Mouse (Mus musculus): ENCODE results near the gene Ror1.

The Ror1 gene

DNA sequence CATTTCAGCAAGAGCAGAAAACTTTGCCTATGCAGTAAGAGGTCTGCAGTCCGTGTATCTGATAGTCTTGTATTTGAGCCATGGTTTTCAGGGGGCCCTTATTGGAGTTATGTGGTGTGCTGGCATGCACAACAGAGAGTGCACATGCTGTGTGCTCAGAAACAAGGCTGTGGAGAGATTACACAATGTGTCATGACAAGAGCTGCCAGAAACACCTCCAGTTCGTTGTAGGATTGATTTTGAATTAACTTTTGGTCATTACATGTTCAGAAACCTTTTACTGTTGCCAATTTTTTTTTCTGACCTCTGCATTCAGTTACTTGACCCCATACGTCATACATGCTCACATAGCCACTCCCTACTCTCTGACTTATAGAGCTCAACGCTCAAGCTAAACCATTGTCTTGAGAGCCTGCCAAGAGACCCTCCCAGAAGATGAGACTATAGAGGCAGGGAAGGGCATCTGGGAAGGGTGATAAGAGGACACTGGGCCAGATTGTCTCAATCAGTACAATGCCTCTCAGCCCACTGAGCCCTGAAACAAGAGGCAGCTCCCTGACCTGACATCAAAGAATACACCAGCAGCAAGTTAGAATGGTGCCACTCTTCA is 232.9 kb downstream of the Ror1 start:
- no peak for DNase-seq

GRCm38 (mm10) chr4:100335168-100335567 is 239.6 kb downstream of the Ror1 start:
- no peak for DNase-seq

DNA sequence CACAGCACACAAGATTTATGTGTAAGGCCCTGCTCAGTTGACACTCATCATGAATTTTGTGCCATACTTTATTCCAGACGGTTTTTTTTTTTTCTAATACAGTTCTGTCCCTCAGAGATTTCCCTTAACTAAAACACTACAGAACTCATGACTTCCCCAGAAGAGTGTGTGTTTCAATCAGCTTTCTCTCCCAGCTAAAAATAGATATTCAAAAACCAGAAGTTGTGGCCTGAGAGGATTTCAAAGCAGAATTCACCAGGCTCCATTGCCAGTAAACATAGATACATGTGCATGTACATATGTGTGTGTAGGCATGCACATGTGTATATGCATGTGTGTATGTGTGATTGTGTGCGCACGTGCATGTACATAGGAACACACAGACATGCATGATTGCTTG is 252.2 kb downstream of the Ror1 start:
- DNase-seq = no peak

DNA sequence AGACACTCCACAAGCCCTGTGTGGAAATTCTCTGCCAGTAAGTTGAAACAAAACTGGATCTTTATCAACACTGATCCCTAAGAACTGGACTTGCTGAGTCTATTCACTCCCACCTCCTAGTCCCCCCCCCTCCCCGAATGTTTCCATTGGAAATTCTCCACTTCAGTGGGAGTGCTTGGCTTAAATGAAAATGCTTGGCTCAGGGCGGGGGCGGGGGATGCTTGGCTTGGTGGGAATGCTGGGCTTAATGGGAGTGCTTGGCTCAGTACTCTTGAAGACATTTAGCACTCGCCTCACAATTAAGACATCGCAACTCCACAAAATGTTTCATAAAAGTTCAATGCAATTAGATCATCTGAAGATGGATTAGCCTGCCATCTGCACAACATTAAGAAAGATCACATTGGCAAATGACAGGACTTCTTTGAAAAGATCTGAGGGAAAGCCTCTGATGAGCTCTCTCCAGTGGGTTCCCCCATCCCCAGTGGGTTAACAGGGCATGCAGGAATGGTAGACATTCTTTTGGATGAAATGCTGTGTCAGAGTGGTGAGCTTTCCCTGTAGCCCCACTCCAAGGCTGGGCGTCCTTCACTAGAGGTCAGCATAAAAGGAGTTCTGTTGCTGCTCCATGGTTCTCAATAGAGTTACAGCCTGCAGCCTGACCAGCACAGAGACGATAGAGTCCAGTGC is 254.7 kb downstream of the Ror1 start:
- no peak for DNase-seq

GRCm38 (mm10) chr4:100351797-100352290 is 256.3 kb downstream of the Ror1 start:
- DNase-seq = no peak

- DNase-seq = no peak
These were observed 260.0 kb downstream of the Ror1 start for GRCm38 (mm10) chr4:100355566-100355965.

DNA sequence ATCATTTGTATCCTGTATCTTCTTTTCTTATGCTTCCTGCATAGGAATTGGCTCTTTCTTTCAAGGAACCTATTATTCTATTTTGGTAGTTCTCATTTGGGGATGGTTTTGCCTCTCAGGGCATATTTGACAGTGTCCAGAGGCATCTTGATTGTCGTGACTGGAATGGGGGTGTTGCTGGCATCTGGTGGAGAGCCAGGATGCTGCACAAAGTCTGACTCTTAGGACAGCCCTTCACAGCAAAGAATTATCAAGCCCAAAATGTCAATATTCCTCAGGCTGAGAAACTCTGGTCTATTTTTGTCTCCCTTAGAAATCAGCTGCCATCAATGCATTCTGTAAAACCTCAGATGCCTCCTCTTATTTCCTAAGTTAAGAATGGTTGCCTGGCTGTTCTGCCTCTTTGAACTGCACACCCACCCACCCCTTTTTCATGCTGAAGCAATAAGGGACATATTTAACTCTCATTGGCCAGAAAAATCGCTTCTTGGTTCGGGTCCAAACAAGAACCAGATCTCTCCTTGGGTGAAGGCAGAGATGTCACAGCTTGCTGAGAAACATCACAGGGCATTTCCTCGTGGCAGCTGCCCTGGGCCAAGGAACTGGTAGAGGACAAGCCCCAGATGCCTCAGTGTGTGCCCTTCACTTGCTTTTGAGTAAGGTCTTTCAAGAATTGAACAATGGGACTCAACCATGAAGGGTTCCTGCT is 262.4 kb downstream of the Ror1 start:
- no peak for DNase-seq

GRCm38 (mm10) chr4:100363666-100364065 is 268.1 kb downstream of the Ror1 start:
- DNase-seq = no peak

DNA sequence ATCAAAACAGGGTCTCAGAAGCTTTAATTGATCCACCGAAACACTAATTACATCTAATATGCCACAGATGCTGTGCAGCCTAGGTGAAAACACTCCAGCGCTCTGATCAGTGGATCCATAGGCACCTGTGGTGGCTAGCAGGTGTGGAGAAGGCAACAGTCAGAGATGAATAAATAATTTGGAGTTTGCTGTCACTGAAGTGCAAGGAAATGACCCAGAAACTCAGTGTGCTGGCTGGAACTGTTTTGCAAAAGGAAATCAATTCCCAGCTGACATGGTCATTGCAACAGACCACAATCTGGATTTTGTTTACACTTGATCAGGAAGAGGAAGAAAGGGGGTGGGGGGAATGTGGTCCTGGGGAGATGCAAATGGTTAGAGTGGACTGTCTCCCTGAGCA is 273.1 kb downstream of the Ror1 start:
- DNase-seq = no peak

GRCm38 (mm10) chr4:100369541-100370174 is 274.1 kb downstream of the Ror1 start:
- DNase-seq = no peak

DNA sequence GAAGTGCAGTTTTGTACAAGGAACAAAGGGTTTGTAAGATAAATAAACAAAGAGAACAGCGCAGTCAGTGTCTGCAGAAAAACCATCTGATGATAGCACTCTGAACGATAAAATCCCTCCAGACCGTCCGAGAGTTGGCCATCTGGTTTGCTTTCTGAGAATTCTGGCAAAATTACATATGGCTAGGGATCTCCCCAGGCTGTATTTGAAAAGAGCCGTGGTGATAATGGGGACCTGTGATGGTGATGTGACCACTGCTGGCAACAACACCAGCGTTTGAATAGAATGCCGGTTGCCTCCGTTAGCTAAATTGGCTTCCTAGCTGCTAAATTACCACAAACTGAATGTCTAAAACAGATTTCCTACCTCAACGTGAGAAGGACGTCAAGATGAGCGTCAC is 277.2 kb downstream of the Ror1 start:
- no peak for DNase-seq

DNA sequence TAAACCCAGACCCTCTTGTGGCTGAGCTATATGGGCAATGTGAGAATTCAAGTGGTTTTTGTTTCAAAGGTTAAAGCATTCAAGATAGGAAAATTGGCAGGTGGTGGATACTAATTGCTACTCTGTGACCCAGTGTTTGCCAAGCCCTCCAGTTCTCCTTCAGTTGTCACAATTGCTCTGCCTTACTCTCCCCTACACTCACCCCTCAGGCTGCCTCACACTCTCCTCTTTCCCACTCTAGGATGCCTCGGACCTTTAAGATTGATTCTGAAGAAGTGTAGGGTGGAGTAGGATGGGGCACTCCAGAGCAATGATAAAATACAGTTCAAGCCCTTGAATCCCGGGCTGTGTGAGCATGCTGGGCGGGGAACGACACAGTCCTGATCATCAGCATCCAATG is 278.2 kb downstream of the Ror1 start:
- no peak for DNase-seq

DNA sequence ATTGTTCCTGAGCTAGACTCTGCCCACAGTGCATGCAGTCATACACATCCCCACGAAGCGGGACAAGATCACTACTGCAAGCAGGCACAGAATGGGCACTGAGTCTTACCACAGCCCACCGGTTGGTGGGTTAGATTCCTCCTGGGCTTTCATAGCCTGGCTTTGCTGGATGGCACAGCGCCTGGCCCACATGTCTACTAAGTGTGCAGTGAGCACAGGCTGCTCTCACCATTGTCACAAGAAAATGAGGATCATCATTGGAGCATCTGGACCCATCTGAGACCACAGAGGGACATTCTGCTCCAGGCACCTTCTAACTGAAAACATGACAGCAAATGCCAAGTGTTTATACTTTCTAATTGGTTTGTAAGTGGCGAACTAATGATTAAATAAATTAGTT is 279.7 kb downstream of the Ror1 start:
- no peak for DNase-seq

DNA sequence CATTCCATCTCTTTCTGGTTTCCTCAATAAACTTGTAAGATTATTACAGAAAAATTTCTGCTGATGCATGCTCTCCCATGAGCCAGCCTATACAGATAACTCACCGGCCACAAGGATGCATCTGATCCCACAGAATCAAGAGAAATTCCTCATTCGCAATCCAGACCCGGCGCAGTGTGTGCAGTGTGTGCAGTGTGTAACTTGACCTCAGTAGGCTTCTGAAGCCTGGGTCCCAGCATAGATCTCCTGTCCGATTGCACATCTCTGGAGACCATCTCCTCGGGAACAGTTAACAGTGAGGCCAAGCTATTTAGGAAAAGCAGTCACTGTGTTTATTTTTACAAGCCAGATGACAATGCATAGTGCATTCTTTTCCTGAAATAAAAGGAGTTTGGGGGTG is 280.6 kb downstream of the Ror1 start:
- DNase-seq = no peak

DNA sequence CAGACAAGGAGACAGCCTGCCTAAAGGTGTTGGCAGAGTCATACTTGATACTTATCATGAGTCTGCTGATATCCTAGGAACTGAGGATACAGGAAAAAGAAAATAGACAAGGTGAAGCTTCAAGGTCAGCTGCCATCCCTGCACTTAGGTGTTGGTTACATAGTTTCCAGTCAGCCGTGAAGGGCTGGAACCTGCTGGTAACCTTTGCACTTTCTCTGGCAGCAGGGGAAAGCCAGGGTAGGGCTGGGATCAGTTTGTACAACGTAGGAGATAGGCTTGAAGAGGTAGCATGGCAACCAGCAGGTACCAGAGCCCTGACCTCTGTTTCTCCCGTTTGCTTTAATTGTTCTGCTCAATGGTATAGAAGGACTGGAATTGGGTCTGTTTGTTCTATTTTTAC is 281.6 kb downstream of the Ror1 start:
- DNase-seq = no peak

GRCm38 (mm10) chr4:100377996-100378395 is 282.4 kb downstream of the Ror1 start:
- DNase-seq = no peak

DNA sequence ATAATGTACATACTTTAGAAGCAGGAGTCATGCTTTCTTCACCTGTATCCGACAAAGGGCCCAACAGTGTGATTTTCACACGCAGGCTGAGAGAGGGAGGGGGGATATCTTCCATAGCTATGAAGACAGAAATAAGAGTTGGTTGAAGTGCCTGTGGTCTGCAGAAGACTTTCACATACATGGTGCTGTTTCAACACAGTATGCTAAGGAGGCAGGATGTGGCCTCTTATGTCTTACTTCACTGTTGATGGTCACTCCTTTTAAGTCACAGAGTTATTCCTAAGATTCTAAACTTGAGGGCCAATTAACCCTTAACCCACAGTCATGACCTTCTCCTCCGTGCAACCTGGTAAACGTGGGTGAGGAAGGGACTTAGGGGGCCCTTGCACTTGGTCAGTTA is 286.2 kb downstream of the Ror1 start:
- no peak for DNase-seq

- DNase-seq = no peak
These were observed 290.8 kb downstream of the Ror1 start for GRCm38 (mm10) chr4:100386272-100386988.

DNA sequence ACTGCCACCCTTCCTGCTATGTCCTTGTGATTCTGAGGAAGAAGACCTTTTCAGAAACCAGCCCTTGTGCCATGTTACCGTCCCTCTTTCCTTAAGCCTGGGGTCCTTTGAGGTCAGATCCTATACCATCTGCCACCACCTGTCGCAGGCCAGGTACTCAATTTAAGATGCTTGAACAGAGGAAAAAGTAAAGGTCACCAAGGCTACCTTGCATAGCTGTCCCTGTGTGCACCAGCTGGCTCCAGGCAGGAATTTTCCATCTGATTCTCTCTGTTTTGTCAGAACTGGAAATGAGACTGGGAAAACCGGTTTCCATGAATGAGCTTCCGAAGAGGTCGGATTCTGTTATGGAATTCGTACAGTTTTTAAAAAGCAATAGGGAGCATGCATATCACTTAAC is 294.8 kb downstream of the Ror1 start:
- DNase-seq = no peak

- no peak for DNase-seq
These were observed 295.4 kb downstream of the Ror1 start for GRCm38 (mm10) chr4:100391021-100391420.

- DNase-seq = no peak
These were observed 297.9 kb downstream of the Ror1 start for GRCm38 (mm10) chr4:100393374-100394061.

DNA sequence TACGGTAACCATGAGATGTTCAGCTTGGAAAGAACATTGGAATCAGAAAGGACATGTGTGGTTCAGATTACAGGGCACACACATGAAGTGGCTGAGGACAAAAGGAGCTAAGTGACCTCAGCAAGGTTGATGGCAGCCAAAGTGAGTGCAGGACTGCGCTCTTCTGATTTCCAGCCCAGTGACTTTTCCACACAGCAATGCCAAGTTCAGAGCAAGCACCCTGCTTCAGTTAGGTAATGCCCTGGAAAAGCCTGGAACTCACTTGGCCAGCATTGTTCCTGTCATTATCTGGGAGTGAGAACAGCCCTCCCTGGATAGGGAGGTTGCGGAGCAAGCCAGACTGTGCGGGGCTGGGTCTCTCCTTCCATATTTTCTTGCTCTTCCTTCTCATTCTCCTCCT is 299.8 kb downstream of the Ror1 start:
- no peak for DNase-seq

All from thymus, postnatal 14 days (tissue).